Mouse (Mus musculus) neural tube, embryonic 13.5 days (tissue): ENCODE data around the gene Gm49361. TPM values are rescaled to one million over a fixed set of nuclear protein-coding genes. Genes with fewer than 3 reads are reported as not detected.
A peak's percentile ranks its signal among the peaks of the same experiment; 100 is the strongest.

Source experiments
- ATAC-seq: fragments of 200-750 bp; cut with Nextera tagmentation; 2 replicates; pipeline ENCODE4 v1.8.0; 2017; ENCODE audit warnings: low read depth, mild to moderate bottlenecking, moderate TSS enrichment, moderate library complexity
- H3K27ac ChIP-seq: fragments of 300-500 bp; sonication (generic); replicated peaks from 2 replicates; pipeline ENCODE4 v1.5.1; 2015; ENCODE audit warnings: moderate library complexity, mild to moderate bottlenecking, inconsistent platforms
- H3K27me3 ChIP-seq: fragments of 300-500 bp; sonication (generic); 2 replicates; pipeline ENCODE4 v1.6.1; 2015; ENCODE audit warnings: mild to moderate bottlenecking, inconsistent platforms
- H3K36me3 ChIP-seq: fragments of 300-500 bp; sonication (generic); 2 replicates; pipeline ENCODE4 v1.6.1; 2015; ENCODE audit warnings: mild to moderate bottlenecking, inconsistent platforms
- H3K4me1 ChIP-seq: fragments of 300-500 bp; sonication (generic); replicated peaks from 2 replicates; pipeline ENCODE4 v1.6.1; 2015; ENCODE audit warnings: inconsistent platforms
- H3K4me2 ChIP-seq: fragments of 300-500 bp; sonication (generic); 2 replicates; pipeline ENCODE4 v1.6.1; 2015; ENCODE audit warnings: inconsistent platforms, mild to moderate bottlenecking, moderate library complexity
- H3K4me3 ChIP-seq: fragments of 300-500 bp; sonication (generic); 2 replicates; pipeline ENCODE4 v1.5.1; 2015; ENCODE audit warnings: mild to moderate bottlenecking, inconsistent platforms
- H3K9ac ChIP-seq: fragments of 300-500 bp; sonication (generic); 2 replicates; pipeline ENCODE4 v1.6.1; 2015; ENCODE audit warnings: moderate library complexity, mild to moderate bottlenecking, inconsistent platforms
- H3K9me3 ChIP-seq: fragments of 300-500 bp; sonication (generic); 2 replicates; pipeline ENCODE4 v1.6.1; 2016; ENCODE audit warnings: inconsistent platforms
- WGBS: fragments of 180-500 bp; shearing (Covaris S2); methylation state at CpG from one replicate; pipeline ENCODE4 v1.1.7; 2015; 5-methylcytosine and 5-hydroxymethylcytosine counted together
- polyA plus RNA-seq: library from polyadenylated mRNA; unstranded; fragments of >200 nt; fragmentation: Nextera tagmentation; extraction: Ambion mirVana; gene quantifications from 2 replicates; pipeline ENCODE4 v1.2.1, GENCODE M21; 2015

Gm49361 gene
- polyA plus RNA-seq, 1 experiment from 2014 or later, result not detected

GRCm38 (mm10) chr14:57646155-57646554 lies 99.7 kb downstream of the Gm49361 start:
- Histone ChIP-seq H3K4me2 (no peak overlapping the region), H3K9ac (no peak overlapping the region), H3K27me3 (no peaks in the 10 kb centered on the region), H3K36me3 (no peaks in the 10 kb centered on the region; the same call in 1 of the 2 replicates), H3K4me1 (no peaks in the 10 kb centered on the region), H3K27ac (no peak overlapping the region), H3K9me3 (no peaks in the 10 kb centered on the region), H3K4me3 (no peak overlapping the region)
- ATAC-seq, result no peak
- 97% methylated on average over 4 of the region's 4 CpGs for WGBS

GRCm38 (mm10) chr14:57639153-57639552 lies 106.8 kb downstream of the Gm49361 start:
- peaks cover 2% of the 10 kb centered on the region; the same call in 1 of the 2 replicates for H3K4me1 ChIP-seq
- H3K4me2 ChIP-seq, result no peak overlapping the region
- H3K27me3 ChIP-seq, result no peaks in the 10 kb centered on the region
- H3K9me3 ChIP-seq, result no peaks in the 10 kb centered on the region
- H3K27ac ChIP-seq, result no peak overlapping the region
- no peaks in the 10 kb centered on the region; the same call in 1 of the 2 replicates for H3K36me3 ChIP-seq
- 94% methylated on average over 3 of the region's 3 CpGs for WGBS
- H3K9ac ChIP-seq, result no peak overlapping the region
- no peak for ATAC-seq
- H3K4me3 ChIP-seq, result no peak overlapping the region

- H3K36me3 ChIP-seq, result peaks cover 2% of the 10 kb centered on the region; the same call in 1 of the 2 replicates
- H3K4me3 ChIP-seq, result no peak overlapping the region
- H3K4me1 ChIP-seq, result peaks cover 8% of the 10 kb centered on the region; the same call in 1 of the 2 replicates
- H3K9me3 ChIP-seq, result no peaks in the 10 kb centered on the region
- H3K27ac ChIP-seq, result no peak overlapping the region
- no peaks in the 10 kb centered on the region for H3K27me3 ChIP-seq
- H3K4me2 ChIP-seq, result no peak overlapping the region
- H3K9ac ChIP-seq, result no peak overlapping the region
- WGBS, result 13% methylated on average over 5 of the region's 5 CpGs
- no peak for ATAC-seq
Observed at GRCm38 (mm10) chr14:57634141-57634540, 111.8 kb downstream of the Gm49361 start.

- Histone ChIP-seq H3K4me3 (no peak overlapping the region), H3K4me1 (peaks cover 8% of the 10 kb centered on the region; the same call in 1 of the 2 replicates), H3K4me2 (no peak overlapping the region), H3K27me3 (no peaks in the 10 kb centered on the region), H3K9me3 (no peaks in the 10 kb centered on the region), H3K36me3 (peaks cover 36% of the 10 kb centered on the region), H3K9ac (no peak overlapping the region), H3K27ac (no peak overlapping the region)
- ATAC-seq, result no peak
- 62% methylated on average over 4 of the region's 4 CpGs for WGBS
Observed at GRCm38 (mm10) chr14:57629595-57629994, 116.3 kb downstream of the Gm49361 start.

GRCm38 (mm10) chr14:57622934-57623333 lies 123.0 kb downstream of the Gm49361 start:
- H3K9me3 ChIP-seq, result no peaks in the 10 kb centered on the region
- H3K9ac ChIP-seq, result no peak overlapping the region
- 88% methylated on average over 3 of the region's 3 CpGs for WGBS
- H3K27me3 ChIP-seq, result no peaks in the 10 kb centered on the region
- peaks cover 4% of the 10 kb centered on the region for H3K4me1 ChIP-seq
- peaks cover 38% of the 10 kb centered on the region for H3K36me3 ChIP-seq
- no peak overlapping the region for H3K4me2 ChIP-seq
- no peak overlapping the region for H3K4me3 ChIP-seq
- no peak for ATAC-seq
- H3K27ac ChIP-seq, result no peak overlapping the region

GRCm38 (mm10) chr14:57621699-57622098 lies 124.2 kb downstream of the Gm49361 start:
- H3K4me1 ChIP-seq, result peaks cover 4% of the 10 kb centered on the region
- no peak for ATAC-seq
- WGBS, result 76% methylated on average over 4 of the region's 4 CpGs
- H3K36me3 ChIP-seq, result peaks cover 30% of the 10 kb centered on the region
- H3K27me3 ChIP-seq, result no peaks in the 10 kb centered on the region
- H3K27ac ChIP-seq, result no peak overlapping the region
- H3K9ac ChIP-seq, result no peak overlapping the region
- H3K4me3 ChIP-seq, result no peak overlapping the region
- no peaks in the 10 kb centered on the region for H3K9me3 ChIP-seq
- no peak overlapping the region for H3K4me2 ChIP-seq

GRCm38 (mm10) chr14:57620598-57621236 lies 125.2 kb downstream of the Gm49361 start:
- no peak overlapping the region for H3K4me3 ChIP-seq
- H3K4me2 ChIP-seq, result no peak overlapping the region
- H3K27me3 ChIP-seq, result no peaks in the 10 kb centered on the region
- no peak for ATAC-seq
- no peak overlapping the region for H3K9ac ChIP-seq
- H3K9me3 ChIP-seq, result no peaks in the 10 kb centered on the region
- WGBS, result 43% methylated on average over 4 of the region's 4 CpGs
- peaks cover 22% of the 10 kb centered on the region for H3K36me3 ChIP-seq
- H3K27ac ChIP-seq, result no peak overlapping the region
- H3K4me1 ChIP-seq, result peaks cover 4% of the 10 kb centered on the region

GRCm38 (mm10) chr14:57619487-57619886 lies 126.4 kb downstream of the Gm49361 start:
- Histone ChIP-seq H3K36me3 (peaks cover 17% of the 10 kb centered on the region), H3K9me3 (no peaks in the 10 kb centered on the region), H3K4me1 (peaks cover 4% of the 10 kb centered on the region), H3K27ac (no peak overlapping the region), H3K27me3 (no peaks in the 10 kb centered on the region), H3K4me2 (no peak overlapping the region), H3K9ac (no peak overlapping the region), H3K4me3 (no peak overlapping the region)
- WGBS, result 52% methylated on average over 2 of the region's 2 CpGs
- peak; percentile 43; the same call in 1 of the 2 replicates for ATAC-seq

- 0 out of 2 replicates have a peak, but pooled peaks cover 3% of the 10 kb centered on the region for H3K36me3 ChIP-seq
- H3K9ac ChIP-seq, result no peak overlapping the region
- no peak overlapping the region for H3K27ac ChIP-seq
- no peak overlapping the region for H3K4me2 ChIP-seq
- H3K9me3 ChIP-seq, result no peaks in the 10 kb centered on the region
- H3K27me3 ChIP-seq, result no peaks in the 10 kb centered on the region
- WGBS, result 91% methylated on average over 1 of the region's 1 CpGs
- H3K4me3 ChIP-seq, result no peak overlapping the region
- peaks cover 4% of the 10 kb centered on the region for H3K4me1 ChIP-seq
- ATAC-seq, result no peak
Observed at GRCm38 (mm10) chr14:57617675-57618074, 128.2 kb downstream of the Gm49361 start.

- Histone ChIP-seq H3K9ac (no peak overlapping the region), H3K4me2 (no peak overlapping the region), H3K27me3 (no peaks in the 10 kb centered on the region), H3K9me3 (no peaks in the 10 kb centered on the region), H3K4me1 (peaks cover 4% of the 10 kb centered on the region), H3K27ac (no peak overlapping the region), H3K36me3 (no peaks in the 10 kb centered on the region), H3K4me3 (no peak overlapping the region)
- no peak for ATAC-seq
- 83% methylated on average over 6 of the region's 6 CpGs for WGBS
Observed at GRCm38 (mm10) chr14:57616339-57616965, 129.5 kb downstream of the Gm49361 start.

GRCm38 (mm10) chr14:57615828-57616227 lies 130.1 kb downstream of the Gm49361 start:
- WGBS, result 82% methylated on average over 6 of the region's 6 CpGs
- Histone ChIP-seq H3K27me3 (no peaks in the 10 kb centered on the region), H3K4me3 (no peak overlapping the region), H3K4me2 (no peak overlapping the region), H3K9ac (no peak overlapping the region), H3K36me3 (no peaks in the 10 kb centered on the region), H3K4me1 (peaks cover 8% of the 10 kb centered on the region), H3K9me3 (no peaks in the 10 kb centered on the region), H3K27ac (no peak overlapping the region)
- no peak for ATAC-seq

- no peaks in the 10 kb centered on the region for H3K27me3 ChIP-seq
- no peak overlapping the region for H3K4me2 ChIP-seq
- H3K9me3 ChIP-seq, result no peaks in the 10 kb centered on the region
- H3K4me3 ChIP-seq, result no peak overlapping the region
- peaks cover 16% of the 10 kb centered on the region for H3K4me1 ChIP-seq
- H3K9ac ChIP-seq, result no peak overlapping the region
- 48% methylated on average over 2 of the region's 2 CpGs for WGBS
- ATAC-seq, result no peak
- H3K27ac ChIP-seq, result 0 out of 2 replicates have a peak overlapping the region, but pooled peaks have one; percentile 42
- no peaks in the 10 kb centered on the region for H3K36me3 ChIP-seq
Observed at GRCm38 (mm10) chr14:57611034-57611433, 134.9 kb downstream of the Gm49361 start.
